Mouse (Mus musculus): ENCODE data around the gene Abhd4.

Abhd4 gene

GRCm38 (mm10) chr14:54253741-54254291 is at the start of gene Abhd4, which contains the start of gene Dad1:
Gene Abhd4 (plus strand): TSS chr14:54254188.
Gene Dad1 (minus strand): TSS chr14:54254104.
- DNase-seq, result peak; percentile 97

DNA sequence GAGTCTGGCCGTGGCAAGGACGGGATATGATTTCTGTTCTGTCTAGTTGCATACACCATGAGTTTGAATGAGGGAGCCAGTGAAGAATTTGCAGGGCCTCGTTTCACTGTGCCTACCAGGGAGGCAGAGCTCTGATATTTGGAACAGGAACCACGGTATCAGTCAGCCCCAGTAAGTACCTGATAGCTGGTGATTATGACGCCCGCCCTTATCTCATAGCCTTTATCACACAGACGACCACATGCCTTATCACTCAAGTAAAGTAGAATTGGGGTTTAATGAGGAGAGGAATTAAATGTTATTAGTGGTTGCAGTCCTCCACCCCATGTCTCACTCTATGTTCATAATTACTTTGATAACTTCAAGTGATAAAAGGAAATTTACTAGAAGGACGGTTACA is 49.7 kb upstream of the Abhd4 start:
- no peak for DNase-seq

DNA sequence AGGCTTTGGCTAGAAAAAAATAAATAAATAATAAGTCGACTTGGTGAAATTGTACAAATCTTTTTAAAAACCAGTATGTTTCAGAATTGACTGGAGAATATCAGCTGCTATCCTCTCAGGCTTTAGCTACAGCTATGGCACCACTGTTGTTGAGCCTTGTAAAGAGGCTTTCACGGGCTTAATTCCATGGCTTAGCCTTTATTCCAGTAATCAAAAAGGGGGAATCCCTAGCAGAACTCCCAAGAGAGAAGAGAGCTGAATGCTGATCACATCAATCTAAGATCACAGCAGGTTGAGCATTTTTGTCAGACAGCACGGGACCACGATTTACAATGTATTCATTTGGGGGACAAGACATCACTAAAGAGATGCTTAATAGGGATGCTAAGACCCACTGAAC is 49.2 kb upstream of the Abhd4 start:
- DNase-seq, result no peak

DNA sequence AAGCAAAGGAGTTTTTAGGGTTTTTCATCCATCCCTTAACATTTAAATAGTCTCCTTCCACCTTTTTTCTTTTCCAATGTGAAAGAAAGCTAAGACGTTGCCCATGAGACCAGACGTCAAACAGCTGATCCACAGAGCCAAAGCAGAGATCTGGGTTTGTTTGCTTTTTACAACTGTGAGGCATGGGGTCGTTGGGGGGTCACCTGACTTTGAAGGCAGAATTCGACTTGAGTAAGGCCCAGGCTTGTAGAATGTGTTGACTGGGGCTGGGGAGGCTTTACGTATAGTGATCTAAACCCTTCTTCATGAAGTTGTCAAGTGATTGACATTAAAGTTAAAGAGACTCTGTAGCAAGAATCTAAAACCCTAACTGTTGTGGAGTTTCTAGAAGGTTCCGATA is 48.1 kb upstream of the Abhd4 start:
- DNase-seq, result no peak

DNA sequence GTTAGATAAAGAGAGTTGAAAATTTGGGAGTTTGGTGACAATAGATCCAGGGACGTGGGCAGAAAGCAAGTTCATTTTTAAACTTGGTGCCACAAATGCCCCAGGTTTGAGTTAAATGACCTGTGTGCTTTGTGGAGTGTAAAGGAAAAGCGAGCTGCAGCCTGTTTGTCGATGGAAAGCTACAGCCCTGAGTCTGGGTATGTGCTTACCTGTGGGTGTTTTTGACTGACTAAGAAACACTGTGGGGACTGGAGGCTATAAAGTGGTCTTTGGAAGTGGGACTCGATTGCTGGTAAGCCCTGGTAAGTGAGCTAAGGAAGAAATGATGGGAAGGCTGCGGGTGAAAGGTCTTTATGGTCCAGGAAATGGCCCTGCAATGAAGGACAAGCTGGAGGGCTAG is 47.7 kb upstream of the Abhd4 start:
- DNase-seq, result no peak

DNA sequence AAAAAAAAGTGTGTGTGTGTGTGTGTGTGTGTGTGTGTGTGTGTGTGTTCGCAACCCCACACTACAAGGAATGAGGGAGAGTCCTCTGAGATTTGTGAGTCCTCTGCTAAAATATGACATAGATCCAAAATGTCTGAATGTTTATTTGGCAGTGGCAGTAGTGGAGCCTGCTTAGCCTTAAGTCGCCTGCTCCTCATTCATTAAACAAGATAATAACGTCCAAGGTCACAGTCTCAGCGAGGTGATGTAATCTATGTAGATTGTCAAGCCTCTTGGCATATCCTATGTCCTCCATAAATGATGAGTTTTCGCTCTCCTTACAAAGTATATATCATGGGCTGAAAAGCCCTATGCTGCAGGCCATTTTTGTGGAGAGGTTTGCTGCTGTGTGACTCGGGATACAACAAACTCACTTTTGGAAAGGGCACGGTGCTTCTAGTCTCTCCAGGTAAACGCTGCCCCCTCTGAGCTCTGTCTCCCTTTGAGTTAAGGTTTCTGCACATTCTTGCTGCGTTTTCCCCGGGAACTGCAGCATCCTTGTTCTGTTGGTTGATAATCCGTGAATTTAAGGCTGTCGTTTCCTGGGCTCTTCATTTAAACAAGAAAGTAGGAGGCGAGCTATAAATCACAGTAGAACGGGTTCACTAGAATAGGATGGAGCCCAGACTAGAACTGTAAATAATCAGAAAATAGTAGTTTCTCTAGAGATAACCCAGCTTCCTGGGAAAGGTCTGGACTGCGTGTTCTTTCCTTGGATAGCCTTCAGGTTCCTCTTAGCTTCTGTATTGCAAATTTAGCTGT is 47.0 kb upstream of the Abhd4 start:
- no peak for DNase-seq

DNA sequence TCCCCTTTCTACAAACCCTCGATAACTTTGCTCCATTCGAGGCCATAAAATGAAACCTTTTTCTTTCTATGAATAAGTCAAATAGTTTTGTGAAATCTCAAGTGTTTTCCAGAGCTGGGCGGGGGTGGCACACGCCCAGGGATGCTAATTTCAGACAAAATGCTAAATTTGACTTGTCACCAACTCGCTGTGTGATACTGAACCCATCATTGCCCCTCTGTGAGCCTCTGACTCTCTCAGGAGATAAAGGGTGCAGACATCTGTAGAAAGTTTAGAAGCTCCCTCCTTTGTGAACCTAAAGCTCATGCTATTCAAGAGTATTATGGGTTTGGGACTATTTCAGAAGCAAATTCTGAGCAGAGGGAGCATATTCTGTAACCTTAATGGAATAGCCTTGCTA is 46.1 kb upstream of the Abhd4 start:
- DNase-seq, result no peak

- DNase-seq, result no peak
Measured at GRCm38 (mm10) chr14:54208741-54209140, 45.2 kb upstream of the Abhd4 start.

DNA sequence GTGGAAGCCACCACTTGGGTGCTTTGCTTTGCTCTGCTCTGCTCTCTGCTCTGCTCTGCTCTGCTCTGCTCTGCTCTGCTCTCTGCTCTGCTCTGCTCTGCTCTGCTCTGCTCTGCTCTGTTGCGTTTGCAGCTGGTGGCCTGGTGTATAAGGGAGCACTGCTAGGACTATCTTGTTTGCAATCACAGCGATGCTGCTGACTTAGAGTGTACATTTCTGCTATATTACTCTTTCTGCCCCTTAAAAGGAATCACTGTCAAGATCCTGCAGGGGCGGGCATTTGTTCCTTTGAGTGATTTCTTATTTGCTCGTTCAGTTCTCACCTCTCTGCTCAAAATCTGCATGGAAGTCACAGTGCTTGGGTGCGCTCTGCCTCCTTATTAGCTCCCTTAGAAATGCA is 44.1 kb upstream of the Abhd4 start:
- DNase-seq, result no peak

DNA sequence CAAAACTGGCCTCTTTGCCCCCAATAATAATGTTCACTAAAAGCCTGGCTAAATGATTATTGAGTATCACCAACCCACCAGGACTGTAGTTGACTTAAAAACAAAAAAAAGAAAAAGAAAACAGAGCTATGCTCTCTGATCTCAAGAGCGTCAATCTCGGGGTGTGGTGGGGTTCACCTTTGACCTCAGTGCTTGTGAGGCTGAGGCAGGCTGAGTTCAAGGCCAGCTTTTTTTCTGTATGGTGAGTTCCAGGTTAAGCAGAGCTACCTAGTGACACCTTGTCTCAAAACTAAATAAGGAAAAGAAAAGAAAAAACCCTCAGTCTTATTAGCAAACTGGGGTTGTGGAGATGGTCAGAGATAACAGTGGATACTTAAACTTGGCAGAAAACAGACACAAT is 43.6 kb upstream of the Abhd4 start:
- no peak for DNase-seq

GRCm38 (mm10) chr14:54211199-54211598 is 42.8 kb upstream of the Abhd4 start:
- DNase-seq, result no peak

DNA sequence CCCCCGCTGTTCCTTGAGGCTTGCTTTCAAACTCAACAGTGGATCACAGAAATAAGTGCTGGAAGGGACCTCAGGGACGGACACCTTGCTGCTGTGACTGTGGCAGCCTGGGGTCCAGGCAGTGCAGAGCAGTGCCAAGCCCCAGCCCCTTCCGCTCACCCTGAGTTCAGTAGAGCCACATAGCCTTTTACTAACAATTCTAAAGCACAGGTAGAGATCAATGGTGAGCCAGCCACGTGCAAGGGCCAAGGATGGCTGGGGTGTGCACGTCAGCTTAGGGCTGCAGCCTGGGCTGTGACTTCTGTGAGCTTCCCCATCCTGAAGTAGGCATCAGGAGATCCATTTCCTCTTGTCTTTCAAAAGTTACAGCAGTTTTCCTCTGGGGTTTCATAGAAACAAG is 42.2 kb upstream of the Abhd4 start:
- DNase-seq, result no peak

- DNase-seq, result no peak
Measured at GRCm38 (mm10) chr14:54213734-54214133, 40.3 kb upstream of the Abhd4 start.

DNA sequence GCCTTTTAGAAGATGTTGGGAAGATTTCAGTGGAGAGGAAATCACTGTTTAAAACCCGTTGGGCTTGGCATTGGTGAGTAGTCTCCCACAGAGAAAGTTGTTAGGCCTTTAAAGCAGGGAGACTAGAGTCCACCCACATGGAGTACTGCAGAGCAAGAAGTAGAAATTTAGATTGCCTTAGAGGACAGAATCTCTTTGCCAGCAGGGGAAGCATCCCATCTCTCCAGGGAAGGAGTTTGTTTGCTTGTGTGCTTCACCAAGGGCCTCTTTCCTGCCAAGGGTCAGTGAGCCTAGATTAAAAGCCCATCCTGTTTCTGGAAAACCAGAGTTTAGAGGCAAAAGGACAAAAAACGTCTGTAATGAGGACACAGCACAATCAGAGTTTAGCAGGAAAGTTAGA is 39.5 kb upstream of the Abhd4 start:
- no peak for DNase-seq

GRCm38 (mm10) chr14:54214901-54215300 is 39.1 kb upstream of the Abhd4 start:
- DNase-seq, result no peak

- no peak for DNase-seq
Measured at GRCm38 (mm10) chr14:54216126-54216525, 37.9 kb upstream of the Abhd4 start.

DNA sequence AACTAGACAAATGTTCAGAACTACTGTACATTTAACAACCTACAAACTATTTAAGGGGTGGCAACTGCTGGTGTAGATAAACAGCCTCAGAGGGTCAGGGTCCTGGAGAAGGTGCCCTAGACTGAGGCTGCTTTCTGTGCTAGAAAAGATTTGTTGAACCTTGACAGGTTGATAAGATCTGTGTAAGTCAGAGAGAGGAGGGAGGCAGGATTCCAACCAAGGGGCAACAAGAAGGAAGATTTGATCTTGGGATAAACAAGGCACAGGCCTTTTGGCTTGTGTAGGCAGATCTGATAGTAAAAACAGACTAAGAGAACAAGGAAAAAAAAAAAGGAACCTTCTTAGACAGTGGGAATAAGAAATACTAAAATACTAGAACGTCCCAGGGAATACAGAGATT is 35.8 kb upstream of the Abhd4 start:
- no peak for DNase-seq

GRCm38 (mm10) chr14:54218721-54219120 is 35.3 kb upstream of the Abhd4 start:
- DNase-seq, result peak; percentile 33

DNA sequence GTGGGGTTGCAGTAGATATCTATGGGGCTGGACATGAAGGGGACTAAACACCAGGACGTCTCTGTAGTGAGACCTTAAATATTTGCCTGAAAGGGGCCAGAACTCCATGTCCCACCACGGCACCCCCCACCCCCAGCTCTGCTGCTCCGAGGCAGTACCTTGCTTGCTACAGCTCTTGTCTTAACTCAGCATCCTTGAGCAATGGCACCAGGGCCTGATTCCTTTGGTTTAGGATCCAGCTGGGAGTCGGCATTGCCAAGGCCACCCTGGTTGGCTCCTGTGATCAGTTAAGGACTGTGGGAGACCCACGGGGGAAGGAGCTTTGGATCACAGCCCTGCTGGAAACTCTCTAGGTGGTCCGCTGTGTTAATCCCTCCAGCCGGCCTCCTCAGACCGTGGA is 34.7 kb upstream of the Abhd4 start:
- DNase-seq, result no peak

GRCm38 (mm10) chr14:54219849-54220248 is 34.1 kb upstream of the Abhd4 start:
- no peak for DNase-seq

GRCm38 (mm10) chr14:54220726-54221494 is 33.1 kb upstream of the Abhd4 start:
- DNase-seq, result no peak

GRCm38 (mm10) chr14:54221641-54222040 is 32.3 kb upstream of the Abhd4 start:
- DNase-seq, result no peak

DNA sequence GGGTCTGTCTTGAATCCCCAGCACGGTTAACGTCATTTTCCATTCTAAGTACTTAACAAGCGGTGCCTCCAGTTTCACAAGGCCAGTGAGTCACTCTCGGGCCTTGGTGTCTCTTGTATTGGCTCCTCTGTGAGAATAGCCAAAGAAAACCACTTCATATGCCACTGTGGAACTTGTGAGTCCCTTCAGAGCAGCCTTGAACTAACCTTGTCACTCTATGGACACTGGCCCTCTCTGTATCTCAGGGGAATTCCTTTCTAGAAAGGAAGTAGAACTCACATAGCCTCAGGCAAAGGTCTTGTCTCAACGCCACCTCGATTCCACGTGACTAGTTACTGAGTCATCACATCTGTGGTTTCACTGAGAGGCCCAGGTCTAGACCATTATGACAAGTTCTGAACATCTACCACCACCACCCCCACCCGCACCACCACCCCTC is 31.7 kb upstream of the Abhd4 start:
- no peak for DNase-seq

Data from embryo, embryonic 11 days (tissue).